Mouse (Mus musculus) brain, adult 10 weeks (tissue): Measurements from ENCODE around the gene Map2. TPM values are rescaled to one million over a fixed set of nuclear protein-coding genes. Genes with fewer than 3 reads are reported as not detected.

ENCODE experiments used
- polyA plus RNA-seq: library from polyadenylated mRNA; stranded (reverse); fragments of 350-450 nt; fragmentation: Illumina TruSeq; extraction: RNeasy Lipid Tissue Mini Kit (QIAGEN cat#74804); gene quantifications from one replicate; pipeline ENCODE4 v1.2.3, GENCODE M21; 2015; ENCODE audit warnings: low read depth, low replicate concordance

Gene Map2
- polyA plus RNA-seq, result 587 TPM

GRCm38 (mm10) chr1:66175041-66175665 is at the start of gene Map2:
TSS of gene Map2 (plus strand) at chr1:66175273.

GRCm38 (mm10) chr1:66467821-66468703 is 293.0 kb downstream of the Map2 start, which contains the start of gene Unc80:
TSS of gene Unc80 (plus strand) at chr1:66468367.

Other genes with a start within 250 kb of the Map2 start
- not detected for gene Crygf, start 248.8 kb upstream of the Map2 start, polyA plus RNA-seq